Mouse (Mus musculus) CH12.LX (cell line): Measurements from ENCODE around the gene Olfr1362.

Source experiments
- CHD2 ChIP-seq: IDR thresholded peaks from 2 replicates; pipeline ENCODE4 v1.6.1; 2011; ENCODE audit warnings: low read length, improper control_type of control experiment
- CTCF ChIP-seq, 2 experiments: IDR thresholded peaks in 1 of 2; conservative IDR thresholded peaks in 1 of 2; 2 replicates each; pipeline ENCODE4 v1.5.1; 2011 to 2012; ENCODE audit warnings: low read depth in 2 of 2, low read length in 2 of 2, improper control_type of control experiment in 1 of 2, inconsistent platforms in 1 of 2, mild to moderate bottlenecking in 1 of 2, moderate library complexity in 1 of 2
- E2F4 ChIP-seq: IDR thresholded peaks from 2 replicates; pipeline ENCODE4 v1.6.1; 2011; ENCODE audit warnings: low read depth, low read length, improper control_type of control experiment; ENCODE audit not compliant: insufficient replicate concordance
- EP300 ChIP-seq: IDR thresholded peaks from 2 replicates; pipeline ENCODE4 v1.6.1; 2011; ENCODE audit warnings: low read length, improper control_type of control experiment
- JUND ChIP-seq: conservative IDR thresholded peaks from 2 replicates; pipeline ENCODE4 v1.6.1; 2011; ENCODE audit warnings: low read depth, low read length, improper control_type of control experiment
- MAZ ChIP-seq: IDR thresholded peaks from 2 replicates; pipeline ENCODE4 v1.6.1; 2012; ENCODE audit warnings: low read depth, mild to moderate bottlenecking, inconsistent platforms, low read length, improper control_type of control experiment, moderate library complexity
- NRF1 ChIP-seq: IDR thresholded peaks from 2 replicates; pipeline ENCODE4 v1.6.1; 2014; ENCODE audit warnings: low read depth, mild to moderate bottlenecking, inconsistent platforms, low read length, improper control_type of control experiment, moderate library complexity
- POLR2A ChIP-seq: IDR thresholded peaks from 2 replicates; pipeline ENCODE4 v1.6.1; 2011; ENCODE audit warnings: low read depth, mild to moderate bottlenecking, improper control_type of control experiment, low read length
- TCF12 ChIP-seq: IDR thresholded peaks from 2 replicates; pipeline ENCODE4 v1.6.1; 2014; ENCODE audit warnings: low read depth, mild to moderate bottlenecking, inconsistent platforms, low read length, improper control_type of control experiment
- USF1 ChIP-seq: IDR thresholded peaks from 2 replicates; pipeline ENCODE4 v1.6.1; 2014; ENCODE audit warnings: low read depth, mild to moderate bottlenecking, inconsistent platforms, low read length, improper control_type of control experiment
- ZNF384 ChIP-seq: IDR thresholded peaks from 2 replicates; pipeline ENCODE4 v1.6.1; 2012; ENCODE audit warnings: low read depth, low read length, improper control_type of control experiment, inconsistent platforms

DNA sequence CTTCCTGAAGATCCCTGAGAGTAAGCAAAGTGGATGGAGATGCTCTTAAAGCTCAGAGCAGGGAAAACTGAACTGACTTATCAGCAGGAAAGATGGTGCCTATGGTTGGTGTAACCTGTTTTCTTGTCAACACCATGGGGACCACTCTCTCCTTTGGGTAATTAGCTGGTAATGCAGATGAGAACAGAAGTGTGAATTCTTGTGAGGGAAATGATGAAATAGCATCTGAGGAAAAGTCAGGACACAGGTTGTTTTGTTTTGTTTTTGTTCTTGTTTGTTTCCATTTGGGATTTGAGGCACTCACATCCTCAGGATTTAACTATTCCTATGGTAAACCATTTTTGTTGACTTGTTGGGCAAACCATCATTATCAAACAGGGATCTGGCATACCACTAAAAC, at the start of gene Olfr1362:
- no peak for TF ChIP-seq CTCF (conservative IDR thresholded peaks at IDR 0.05 in 1 of 2, IDR thresholded peaks at IDR 0.05 in 1 of 2; ENCODE audit: low read depth in 2 of 2, low read length in 2 of 2)
- TF ChIP-seq TCF12 = no peak
- no peak for TF ChIP-seq USF1
- TF ChIP-seq NRF1 = no peak
- no peak for TF ChIP-seq ZNF384
- no peak for TF ChIP-seq POLR2A
- no peak for TF ChIP-seq EP300
- TF ChIP-seq MAZ = no peak
- no peak for TF ChIP-seq CHD2
- TF ChIP-seq JUND = no peak
- TF ChIP-seq E2F4 = no peak
